Mouse (Mus musculus) brain, embryonic 14.5 days (tissue): ENCODE measurements around the gene Ndufs5.

Experiments used
- CTCF ChIP-seq: fragments of 200-500 bp; IDR thresholded peaks from 2 replicates; pipeline ENCODE4 v1.5.1; 2012; ENCODE audit warnings: inconsistent platforms, mild to moderate bottlenecking, moderate library complexity, borderline replicate concordance; ENCODE audit not compliant: insufficient read depth, insufficient read length; ENCODE audit errors: extremely low read depth
- POLR2A ChIP-seq: fragments of 200-500 bp; IDR thresholded peaks from 2 replicates; pipeline ENCODE4 v1.6.1; 2012; ENCODE audit warnings: mild to moderate bottlenecking, inconsistent platforms, borderline replicate concordance; ENCODE audit not compliant: poor library complexity, insufficient read depth, insufficient read length, severe bottlenecking; ENCODE audit errors: extremely low read depth

DNA sequence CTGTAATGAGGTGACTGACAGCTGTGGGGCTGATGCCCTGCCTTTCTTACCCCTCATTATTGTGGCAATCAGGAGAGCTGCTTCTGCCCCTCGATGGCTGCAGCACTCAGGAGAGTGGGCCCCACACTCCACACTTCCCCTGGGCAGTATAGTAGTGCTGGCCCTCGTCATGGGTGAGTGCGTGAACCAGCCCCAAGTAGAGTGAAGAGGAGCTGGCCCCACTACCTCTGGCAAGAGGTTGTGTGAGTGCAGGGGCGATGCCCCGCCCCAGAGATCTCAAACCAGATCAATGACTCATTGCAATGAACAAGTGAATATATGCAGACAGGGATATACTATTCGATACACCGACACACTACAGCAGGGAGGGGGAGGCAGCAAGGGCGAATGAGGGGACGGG, 15.5 kb upstream of the Ndufs5 start:
- TF ChIP-seq CTCF (no peak), POLR2A (no peak)
